10 mouse cellular contexts compared by ENCODE assay signal in the genomic region with DNA sequence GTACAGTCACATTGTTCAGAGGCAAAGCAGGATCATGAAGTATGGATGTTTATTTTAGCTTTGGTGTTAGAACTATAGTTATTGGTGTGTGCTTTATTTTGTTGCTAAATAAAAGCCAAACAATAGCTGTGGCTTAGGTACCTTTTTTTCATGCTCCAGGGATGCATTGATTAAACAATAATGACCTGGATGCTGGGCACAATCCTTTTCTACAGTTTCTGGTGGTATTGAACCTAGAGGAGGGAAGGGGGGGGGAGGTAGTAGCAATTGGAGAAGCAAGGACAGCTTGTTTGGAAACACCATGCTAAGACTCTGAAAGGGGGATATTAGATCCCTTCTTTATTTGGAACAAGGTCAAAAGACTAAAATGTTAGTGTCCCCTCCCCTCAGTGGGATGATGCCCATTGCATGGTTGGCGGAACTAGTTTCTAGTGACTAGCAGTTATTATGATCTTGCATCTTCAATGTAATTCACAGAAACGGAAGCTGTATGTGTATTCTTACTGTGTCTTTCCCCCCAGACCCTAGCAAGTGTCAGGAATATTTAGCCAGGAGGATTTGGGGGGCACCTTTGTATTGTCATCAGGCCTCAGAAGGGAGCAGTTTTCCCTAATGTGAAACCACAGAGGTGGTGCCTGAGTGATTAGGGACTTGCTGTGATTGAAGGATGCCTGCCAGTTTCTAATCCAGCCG. TPM values are rescaled to one million over a fixed set of nuclear protein-coding genes. Genes with fewer than 3 reads are reported as not detected.
A peak's percentile ranks its signal among the peaks of the same experiment; 100 is the strongest.
DNase-seq lines count a peak whose midpoint lies in the region; ATAC-seq and TF ChIP-seq lines count a peak whose summit lies in the region.
"Had no signal": no experiment of that assay in that cellular context is flagged by ENCODE, and none has a peak within 500 bp of the region (broad histone marks: within the 10 kb centered on the region; RNA-seq: fewer than 3 reads in every experiment).

No protein-coding gene starts in this region.

- H3K4me2 ChIP-seq in heart, embryonic 14.5 days (ENCODE audit: low read length) = peak overlapping the region; percentile 73
- peak overlapping the region; percentile 70 for H3K4me2 ChIP-seq in hindbrain, postnatal 0 days (ENCODE audit: low read depth, low read length)
- peak overlapping the region; percentile 88 for H3K4me2 ChIP-seq in neural tube, embryonic 13.5 days

- no peaks in the 10 kb centered on the region for H3K36me3 ChIP-seq in heart, embryonic 14.5 days (ENCODE audit: control insufficient read depth, insufficient read depth, low read length)
- peaks cover 3% of the 10 kb centered on the region; the same call in 1 of the 2 replicates for H3K36me3 ChIP-seq in embryonic facial prominence, embryonic 10.5 days (replicated peaks)
- no peaks in the 10 kb centered on the region for H3K36me3 ChIP-seq in hindbrain, postnatal 0 days (ENCODE audit: insufficient read depth, low read length)
- H3K36me3 ChIP-seq in neural tube, embryonic 13.5 days = no peaks in the 10 kb centered on the region
- H3K36me3 ChIP-seq: liver, embryonic 15.5 days had no signal

- peak overlapping the region in 1 of 2 experiments; percentile 67; a peak in 2 of 4 replicates for H3K27ac ChIP-seq in heart, embryonic 14.5 days (replicated peaks in 1 of 2; ENCODE audit: control insufficient read depth in 1 of 2, insufficient read depth in 1 of 2, low read depth in 2 of 2, low read length in 2 of 2)
- peak overlapping the region; percentile 92 for H3K27ac ChIP-seq in embryonic facial prominence, embryonic 10.5 days (replicated peaks)
- H3K27ac ChIP-seq in hindbrain, postnatal 0 days = peak overlapping the region; percentile 81; the same call in 1 of the 2 replicates
- peak overlapping the region; percentile 100 for H3K27ac ChIP-seq in neural tube, embryonic 13.5 days (replicated peaks)
- H3K27ac ChIP-seq: liver, embryonic 15.5 days had no signal

- no peaks in the 10 kb centered on the region for H3K27me3 ChIP-seq in heart, embryonic 14.5 days (ENCODE audit: control insufficient read depth, insufficient read depth, low read length)
- no peaks in the 10 kb centered on the region for H3K27me3 ChIP-seq in embryonic facial prominence, embryonic 10.5 days (replicated peaks; ENCODE audit: low read depth, poor library complexity, severe bottlenecking)
- H3K27me3 ChIP-seq in hindbrain, postnatal 0 days (ENCODE audit: insufficient read depth, low read length) = no peaks in the 10 kb centered on the region
- no peaks in the 10 kb centered on the region for H3K27me3 ChIP-seq in neural tube, embryonic 13.5 days

- peak overlapping the region; percentile 60 for H3K9ac ChIP-seq in heart, embryonic 14.5 days (ENCODE audit: low read length)
- H3K9ac ChIP-seq in hindbrain, postnatal 0 days (replicated peaks; ENCODE audit: low read length) = peak overlapping the region; percentile 48; the same call in 1 of the 2 replicates
- H3K9ac ChIP-seq in neural tube, embryonic 13.5 days = peak overlapping the region; percentile 96
- H3K9ac ChIP-seq: liver, embryonic 15.5 days had no signal

- peak overlapping the region in 1 of 2 experiments; percentile 45; a peak in 2 of 4 replicates for H3K4me3 ChIP-seq in heart, embryonic 14.5 days (ENCODE audit: control insufficient read depth in 1 of 2, insufficient read depth in 1 of 2, low read depth in 1 of 2, low read length in 2 of 2)
- H3K4me3 ChIP-seq in embryonic facial prominence, embryonic 10.5 days = peak overlapping the region; percentile 77
- H3K4me3 ChIP-seq in hindbrain, postnatal 0 days (ENCODE audit: low read length) = peak overlapping the region; percentile 77
- H3K4me3 ChIP-seq in neural tube, embryonic 13.5 days = peak overlapping the region; percentile 69

- 58% methylated on average over 3 of the region's 3 CpGs for WGBS in heart, embryonic 14.5 days
- WGBS in embryonic facial prominence, embryonic 10.5 days = 28% methylated on average over 3 of the region's 3 CpGs
- WGBS in hindbrain, postnatal 0 days = 43% methylated on average over 3 of the region's 3 CpGs
- 24% methylated on average over 3 of the region's 3 CpGs for WGBS in neural tube, embryonic 13.5 days

- no peak for ATAC-seq in heart, embryonic 14.5 days (ENCODE audit: insufficient number of reproducible peaks, insufficient read depth, low FRiP score, low read depth)
- no peak for ATAC-seq in hindbrain, postnatal 0 days
- no peak for ATAC-seq in neural tube, embryonic 13.5 days (ENCODE audit: low read depth)

- no peak for DNase-seq in heart, adult 9 months (ENCODE audit: low spot score in 2 of 2)
- DNase-seq in embryonic facial prominence, embryonic 10.5 days (ENCODE audit: low spot score) = peak; percentile 17
- DNase-seq in hindbrain, postnatal 0 days (ENCODE audit: low spot score) = no peak
- no peak for DNase-seq in gastrocnemius, postnatal 25 days
- DNase-seq in right cerebral cortex, postnatal 10 days (ENCODE audit: low spot score in 2 of 2) = no peak
- DNase-seq in lung, postnatal 14 days = no peak

- TF ChIP-seq CTCF in hindbrain, postnatal 0 days (IDR thresholded peaks at IDR 0.05; ENCODE audit: low read depth) = no peak

- peaks cover 0 to 18% of the 10 kb centered on the region in 2 experiments; a peak in 2 of 4 replicates for H3K4me1 ChIP-seq in heart, embryonic 14.5 days (ENCODE audit: control insufficient read depth in 2 of 2, insufficient read depth in 2 of 2, low read length in 2 of 2)
- peaks cover 46% of the 10 kb centered on the region for H3K4me1 ChIP-seq in embryonic facial prominence, embryonic 10.5 days
- peaks cover 3% of the 10 kb centered on the region; the same call in 1 of the 2 replicates for H3K4me1 ChIP-seq in hindbrain, postnatal 0 days (ENCODE audit: insufficient read depth, low read length)
- peaks cover 34% of the 10 kb centered on the region for H3K4me1 ChIP-seq in neural tube, embryonic 13.5 days (replicated peaks)

- no peaks in the 10 kb centered on the region for H3K9me3 ChIP-seq in heart, embryonic 14.5 days (ENCODE audit: control insufficient read depth, low read length)
- no peaks in the 10 kb centered on the region for H3K9me3 ChIP-seq in embryonic facial prominence, embryonic 10.5 days
- no peaks in the 10 kb centered on the region for H3K9me3 ChIP-seq in hindbrain, postnatal 0 days (ENCODE audit: low read length)
- H3K9me3 ChIP-seq in neural tube, embryonic 13.5 days = no peaks in the 10 kb centered on the region
- H3K9me3 ChIP-seq: liver, embryonic 15.5 days had no signal

RNA-seq across cellular contexts. Expression of gene Cxxc4, which starts 1.0 kb away (rescaled TPM):
- 5.4 and 6.2 TPM in 2 replicates for polyA plus RNA-seq in heart, embryonic 14.5 days (2014; fragmentation: Nextera tagmentation; extraction: Ambion mirVana)
- polyA plus RNA-seq in embryonic facial prominence, embryonic 10.5 days (2016; fragmentation: Nextera tagmentation; extraction: Ambion mirVana) = 8.7 and 9.3 TPM in 2 replicates
- total RNA-seq in hindbrain, postnatal 0 days (2014; rRNA removed) = 21.0 and 28.9 TPM in 2 replicates
- polyA plus RNA-seq in hindbrain, postnatal 0 days (2015; fragmentation: Nextera tagmentation; extraction: Ambion mirVana) = 19.5 and 23.2 TPM in 2 replicates
- polyA plus RNA-seq in neural tube, embryonic 13.5 days (2015; fragmentation: Nextera tagmentation; extraction: Ambion mirVana) = 29.3 and 29.5 TPM in 2 replicates
- total RNA-seq in gastrocnemius, postnatal 25 days (2021) = under 1 TPM; 0.35 to 0.49 TPM
- total RNA-seq: hematopoietic stem cell, adult 5-6 weeks had no signal
